Mouse (Mus musculus) testis, adult 2 months (tissue): ENCODE data around the gene Rnf114. TPM values are rescaled to one million over a fixed set of nuclear protein-coding genes. Genes with fewer than 3 reads are reported as not detected.

Experiments used
- H3K27ac ChIP-seq: fragments of 200-500 bp; 2 replicates; pipeline ENCODE4 v1.5.1; 2012; ENCODE audit warnings: low read depth, low read length; ENCODE audit not compliant: control insufficient read depth, insufficient read depth
- H3K27me3 ChIP-seq: fragments of 200-500 bp; 2 replicates; pipeline ENCODE4 v1.6.1; 2012; ENCODE audit warnings: mild to moderate bottlenecking, low read length, moderate library complexity; ENCODE audit not compliant: control insufficient read depth, insufficient read depth
- H3K36me3 ChIP-seq: fragments of 200-500 bp; 2 replicates; pipeline ENCODE4 v1.6.1; 2012; ENCODE audit warnings: mild to moderate bottlenecking, low read length; ENCODE audit not compliant: control insufficient read depth, insufficient read depth
- H3K4me1 ChIP-seq: fragments of 200-500 bp; 2 replicates; pipeline ENCODE4 v1.6.1; 2012; ENCODE audit warnings: low read length; ENCODE audit not compliant: control insufficient read depth, insufficient read depth
- H3K4me3 ChIP-seq: fragments of 200-500 bp; 2 replicates; pipeline ENCODE4 v1.5.1; 2012; ENCODE audit warnings: low read depth, mild to moderate bottlenecking, low read length, moderate library complexity, mixed read lengths; ENCODE audit not compliant: control insufficient read depth
- CTCF ChIP-seq: fragments of 200-500 bp; IDR thresholded peaks from 2 replicates; pipeline ENCODE4 v1.5.1; 2012; ENCODE audit warnings: low read depth, mild to moderate bottlenecking, inconsistent platforms, low read length, moderate library complexity; ENCODE audit not compliant: control insufficient read depth, insufficient read depth, insufficient replicate concordance
- POLR2A ChIP-seq: fragments of 200-500 bp; IDR thresholded peaks from 2 replicates; pipeline ENCODE4 v1.6.1; 2012; ENCODE audit warnings: low read depth, mild to moderate bottlenecking, inconsistent platforms, low read length, moderate library complexity; ENCODE audit not compliant: control insufficient read depth
- polyA plus RNA-seq: library from polyadenylated mRNA; depleted of rRNA; stranded (reverse); fragments of >200 nt; gene quantifications from 2 replicates; pipeline ENCODE4 v1.2.3, GENCODE M21; 2012

Rnf114 gene
- polyA plus RNA-seq, 1 experiment = 69.1 TPM

DNA sequence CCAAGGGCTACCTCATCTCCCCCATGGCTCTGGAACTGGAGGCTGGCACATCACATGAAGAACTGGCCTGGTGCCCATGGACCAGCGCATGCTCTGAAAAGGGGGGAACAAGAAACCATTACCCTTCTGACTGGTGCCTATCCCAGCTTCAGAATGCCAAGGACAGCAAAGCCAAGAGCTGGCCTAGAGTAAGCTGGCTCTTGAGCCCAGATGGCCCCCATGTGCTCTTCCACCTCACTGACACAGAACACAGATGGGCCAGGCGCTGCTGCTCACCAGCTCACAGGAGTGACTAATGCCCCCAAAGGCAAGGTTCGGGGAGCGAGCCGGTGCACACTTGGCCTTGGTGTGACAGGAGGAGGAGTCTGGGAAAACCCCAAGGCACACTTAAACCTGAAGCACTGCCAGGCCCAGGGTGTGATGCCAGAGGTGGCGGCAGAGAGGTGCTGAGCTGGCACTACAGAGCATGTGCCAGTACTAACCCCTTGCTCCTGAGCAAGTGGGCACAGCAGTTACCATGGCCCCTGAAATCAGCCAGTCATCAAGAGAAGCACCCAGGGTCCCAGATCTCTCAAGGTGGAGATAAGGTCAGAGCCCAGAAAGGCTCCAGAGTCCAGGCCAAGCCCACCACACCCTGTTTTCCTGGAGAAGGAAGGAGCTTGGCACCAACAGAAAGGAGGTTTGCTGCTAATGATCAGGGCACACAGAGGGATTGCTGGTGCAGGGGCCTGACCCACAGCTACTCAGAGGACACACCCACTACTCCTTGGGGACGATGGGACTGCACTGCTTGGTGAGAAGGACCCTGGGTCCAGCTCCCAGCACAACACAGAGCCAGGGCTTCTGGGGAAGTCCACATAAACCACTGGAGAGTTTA lies 6.7 kb upstream of the Rnf114 start:
- H3K4me1 ChIP-seq = no peaks in the 10 kb centered on the region
- H3K27ac ChIP-seq = no peak overlapping the region
- H3K36me3 ChIP-seq = no peaks in the 10 kb centered on the region
- no peak for TF ChIP-seq CTCF
- TF ChIP-seq POLR2A = no peak
- no peaks in the 10 kb centered on the region for H3K27me3 ChIP-seq
- no peak overlapping the region for H3K4me3 ChIP-seq

DNA sequence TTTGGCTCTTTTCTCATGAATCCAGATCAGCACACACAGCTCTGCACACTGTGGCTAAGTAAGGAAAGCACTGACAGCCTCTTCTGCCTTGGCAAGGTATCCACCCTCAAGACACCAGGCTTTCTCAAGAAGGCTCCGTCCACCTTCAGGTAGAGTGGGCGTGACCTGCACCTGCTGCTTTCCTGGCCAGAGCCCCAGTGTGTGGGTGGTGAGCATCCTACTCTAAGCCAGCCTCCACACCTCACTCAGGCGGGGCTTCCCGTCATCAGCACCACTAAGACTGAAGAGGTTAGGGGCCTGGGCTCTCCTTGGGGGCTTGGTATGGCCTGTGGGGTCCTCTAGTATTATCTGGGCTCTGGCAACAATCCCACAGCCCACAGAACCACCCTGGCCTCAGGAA lies 5.9 kb upstream of the Rnf114 start:
- H3K27me3 ChIP-seq = no peaks in the 10 kb centered on the region
- peaks cover 5% of the 10 kb centered on the region for H3K4me1 ChIP-seq
- no peaks in the 10 kb centered on the region for H3K36me3 ChIP-seq
- H3K4me3 ChIP-seq = no peak overlapping the region
- no peak for TF ChIP-seq POLR2A
- no peak for TF ChIP-seq CTCF
- no peak overlapping the region for H3K27ac ChIP-seq

DNA sequence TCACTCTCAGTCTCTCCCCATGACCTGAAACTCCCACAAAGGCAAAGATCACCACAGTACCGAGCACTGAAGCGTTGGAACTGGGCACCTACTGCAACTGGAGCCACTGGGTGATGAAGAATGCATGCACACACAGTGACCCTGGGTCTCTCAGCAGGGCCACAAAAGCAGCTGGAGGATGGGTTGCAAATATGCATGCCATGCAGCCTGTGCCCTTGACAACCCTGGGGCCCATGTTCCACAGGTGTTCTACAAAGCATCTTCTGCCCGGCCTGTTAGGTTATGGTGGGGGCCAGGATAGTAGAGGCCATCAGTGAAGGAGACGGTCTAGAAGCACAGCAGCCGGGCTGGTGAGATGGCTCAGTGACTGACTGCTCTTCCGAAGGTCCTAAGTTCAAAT lies 4.9 kb upstream of the Rnf114 start:
- no peak for TF ChIP-seq CTCF
- no peak for TF ChIP-seq POLR2A
- no peaks in the 10 kb centered on the region for H3K36me3 ChIP-seq
- H3K4me3 ChIP-seq = no peak overlapping the region
- H3K27ac ChIP-seq = no peak overlapping the region
- peaks cover 8% of the 10 kb centered on the region for H3K4me1 ChIP-seq
- no peaks in the 10 kb centered on the region for H3K27me3 ChIP-seq

DNA sequence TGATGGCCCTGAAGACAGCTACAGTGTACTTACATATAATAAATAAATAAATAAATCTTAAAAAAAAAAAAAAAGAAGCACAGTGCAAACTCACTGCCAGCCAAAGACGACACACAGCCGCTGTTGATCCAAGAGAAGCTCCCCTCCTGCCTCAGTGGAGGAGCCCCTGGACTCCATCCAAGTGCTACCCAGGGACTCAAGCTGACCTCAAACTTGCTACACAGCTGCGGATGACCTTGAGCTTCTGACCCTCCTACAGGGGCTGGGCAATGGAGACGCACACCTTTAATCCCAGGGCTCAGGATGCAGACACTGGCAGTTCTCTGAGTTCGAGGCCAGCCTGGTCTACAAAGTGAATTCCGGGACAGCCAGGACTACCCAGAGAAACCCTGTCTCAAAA lies 4.5 kb upstream of the Rnf114 start:
- Histone ChIP-seq H3K36me3 (no peaks in the 10 kb centered on the region), H3K27me3 (no peaks in the 10 kb centered on the region), H3K27ac (no peak overlapping the region), H3K4me1 (peaks cover 8% of the 10 kb centered on the region), H3K4me3 (no peak overlapping the region)
- TF ChIP-seq POLR2A (no peak), CTCF (no peak)

DNA sequence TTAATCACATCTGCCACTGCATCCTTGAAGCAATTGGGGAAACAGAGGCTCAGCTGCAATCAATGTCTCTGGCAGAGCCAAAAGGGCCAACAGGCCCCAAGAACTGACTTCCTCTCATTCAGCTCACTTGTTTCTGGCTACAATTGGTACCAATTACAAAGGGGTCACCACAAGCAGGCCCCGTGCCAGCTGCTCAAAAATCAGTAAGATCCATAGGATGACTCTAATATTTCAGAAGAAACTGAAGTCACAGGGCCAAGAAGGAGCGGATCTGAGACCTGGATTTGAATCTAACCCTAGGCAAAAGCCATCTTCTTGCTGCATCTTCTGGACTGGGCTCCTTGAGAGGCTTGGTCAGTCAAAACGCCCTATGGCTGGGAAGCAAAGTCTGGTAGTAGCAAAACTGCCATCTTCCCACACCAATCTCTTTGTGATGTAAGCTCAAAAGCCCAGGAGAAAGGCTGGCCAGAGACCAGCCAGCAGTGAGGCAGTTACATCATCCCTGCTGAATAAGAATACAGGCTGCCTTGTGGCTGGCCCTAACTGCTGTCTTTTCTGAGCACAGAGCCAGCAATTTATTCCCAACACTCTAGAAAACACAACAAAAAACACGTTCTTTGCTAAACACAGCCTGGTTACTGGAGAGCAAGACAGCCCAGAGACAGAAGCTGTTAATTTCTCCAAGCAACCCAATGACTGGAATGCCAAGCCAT lies 1.5 kb upstream of the Rnf114 start:
- no peak overlapping the region for H3K27ac ChIP-seq
- no peaks in the 10 kb centered on the region for H3K27me3 ChIP-seq
- H3K36me3 ChIP-seq = no peaks in the 10 kb centered on the region
- peaks cover 8% of the 10 kb centered on the region for H3K4me1 ChIP-seq
- H3K4me3 ChIP-seq = peak overlapping the region; percentile 97
- TF ChIP-seq CTCF (no peak), POLR2A (no peak)

DNA sequence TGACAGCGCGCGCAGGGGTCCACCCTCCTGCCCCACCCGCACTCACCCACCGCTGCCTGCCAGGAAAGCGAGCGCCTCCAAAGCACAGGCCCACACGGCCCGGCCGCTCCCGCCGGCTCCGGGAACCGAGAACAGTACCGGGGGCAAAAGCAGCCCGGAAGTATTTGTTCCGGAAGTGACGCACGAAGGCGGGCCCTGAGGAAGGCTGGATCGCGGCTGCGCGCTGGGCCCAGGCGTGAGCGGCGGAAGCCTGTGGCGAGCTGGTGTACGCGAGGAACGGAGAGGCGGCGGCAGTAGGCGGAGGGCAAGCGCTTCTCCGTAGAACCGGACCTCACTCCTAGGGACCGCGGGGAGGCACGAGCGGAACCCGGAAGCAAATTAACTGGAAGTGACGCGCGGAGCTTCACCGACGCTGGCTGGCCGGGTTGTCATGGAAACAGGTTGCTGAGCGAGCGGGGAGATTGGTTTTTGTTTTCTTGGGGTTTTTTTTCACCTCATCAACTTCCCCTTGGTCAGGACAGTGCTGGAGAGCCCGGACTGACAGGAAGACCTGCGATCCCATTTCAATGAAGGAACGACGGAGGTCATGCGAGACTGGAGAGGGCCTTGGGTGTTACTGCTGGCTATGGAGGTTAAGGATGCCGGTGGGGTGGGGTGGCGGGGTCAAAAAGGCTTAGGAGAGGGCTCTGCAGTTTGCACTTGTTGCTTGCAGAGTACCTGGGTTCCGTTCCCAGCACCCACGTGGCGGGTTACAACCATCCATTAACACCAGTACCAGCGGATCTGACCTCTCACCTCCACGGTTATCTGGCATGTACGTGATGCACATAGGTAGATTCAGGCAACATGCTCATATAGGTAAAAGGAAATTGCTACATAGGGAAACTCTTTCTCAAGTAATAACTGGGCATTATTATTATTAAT lies 530 bp downstream of the Rnf114 start, which contains the start of gene Spata2:
Spata2 (minus strand) TSS at position 175 of the 924 bp plus-strand sequence.
- no peaks in the 10 kb centered on the region for H3K36me3 ChIP-seq
- TF ChIP-seq CTCF (no peak), POLR2A (peak; percentile 74; the same call in 1 of the 2 replicates)

More for the DNA sequence above, 530 bp downstream of the Rnf114 start, which contains the start of gene Spata2:
- peak within 1 kb of the TSS; percentile 97 for H3K4me3 ChIP-seq
- H3K27me3 ChIP-seq = no peaks in the 10 kb centered on the region
- peak within 1 kb of the TSS; percentile 98 for H3K27ac ChIP-seq
- H3K4me1 ChIP-seq = peaks cover 8% of the 10 kb centered on the region
